Mouse (Mus musculus) CD4-positive naive resting alpha-beta T cell, adult 76 days (primary cell): ENCODE results near the gene Gm597. TPM values are rescaled to one million over a fixed set of nuclear protein-coding genes. Genes with fewer than 3 reads are reported as not detected.

Source experiments
- total RNA-seq: library from RNA; stranded (reverse); gene quantifications from one replicate; pipeline ENCODE4 v1.2.4, GENCODE M21; 2023

Gm597 gene
- total RNA-seq, result not detected

DNA sequence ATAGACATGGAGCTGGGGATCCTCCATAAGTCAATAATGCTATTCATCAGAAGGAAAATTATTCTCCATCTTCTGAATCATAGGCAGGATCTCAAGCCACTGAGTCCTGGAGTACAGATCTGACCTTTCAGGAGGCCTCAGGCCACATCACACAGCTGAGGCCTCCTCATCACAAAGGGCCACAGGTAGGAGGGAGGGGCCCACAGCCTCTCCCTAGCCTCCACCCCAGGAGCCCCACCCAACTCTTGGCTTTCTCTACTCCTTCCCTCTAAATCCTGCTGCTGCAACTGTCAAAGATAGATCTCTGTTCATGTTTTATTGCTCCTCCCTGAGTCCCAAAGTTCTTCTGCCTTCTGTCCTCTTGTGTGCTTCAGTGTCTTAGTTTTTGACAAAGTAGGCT, at the start of gene Gm597:
Gene Gm597 (minus strand): TSS at position 101 of the 400 bp plus-strand sequence.

